Mouse (Mus musculus): ENCODE measurements around the gene Olfr114. TPM values are rescaled to one million over a fixed set of nuclear protein-coding genes. Genes with fewer than 3 reads are reported as not detected.

The Olfr114 gene
- polyA plus RNA-seq (2014; fragmentation: Nextera tagmentation; extraction: Ambion mirVana), result not detected in 2 replicates

GRCm38 (mm10) chr17:37592643-37593042 is at the start of gene Olfr114:
Olfr114 (minus strand) TSS chr17:37592743.
- ATAC-seq (ENCODE audit: insufficient number of reproducible peaks, insufficient read depth, low FRiP score, low read depth), result no peak
- Histone ChIP-seq H3K27me3 (ENCODE audit: control insufficient read depth, insufficient read depth, low read length) (no peaks in the 10 kb centered on the region), H3K4me3 (ENCODE audit: low read depth, low read length) (no peak within 1 kb of the TSS), H3K9me3 (ENCODE audit: control insufficient read depth, low read depth, low read length) (no peaks in the 10 kb centered on the region), H3K27ac (ENCODE audit: low read length) (no peak within 1 kb of the TSS), H3K36me3 (ENCODE audit: control insufficient read depth, insufficient read depth, low read length) (no peaks in the 10 kb centered on the region), H3K9ac (replicated peaks; ENCODE audit: low read depth, low read length) (no peak within 1 kb of the TSS), H3K4me2 (replicated peaks; ENCODE audit: low read depth, low read length) (no peak within 1 kb of the TSS), H3K4me1 (ENCODE audit: control insufficient read depth, insufficient read depth, low read length) (no peaks in the 10 kb centered on the region)

- H3K4me1 ChIP-seq (ENCODE audit: control insufficient read depth, insufficient read depth, low read length), result no peaks in the 10 kb centered on the region
- WGBS, result 74% methylated on average over 2 of the region's 2 CpGs
- no peak for ATAC-seq (ENCODE audit: insufficient number of reproducible peaks, insufficient read depth, low FRiP score, low read depth)
- no peaks in the 10 kb centered on the region for H3K36me3 ChIP-seq (ENCODE audit: control insufficient read depth, insufficient read depth, low read length)
- H3K27ac ChIP-seq (ENCODE audit: low read length), result no peak within 1 kb of the TSS
- H3K27me3 ChIP-seq (ENCODE audit: control insufficient read depth, insufficient read depth, low read length), result no peaks in the 10 kb centered on the region
- no peak within 1 kb of the TSS for H3K4me3 ChIP-seq (ENCODE audit: low read depth, low read length)
- H3K4me2 ChIP-seq (replicated peaks; ENCODE audit: low read depth, low read length), result no peak within 1 kb of the TSS
- H3K9me3 ChIP-seq (ENCODE audit: control insufficient read depth, low read depth, low read length), result no peaks in the 10 kb centered on the region; the same call in 1 of the 2 replicates
- H3K9ac ChIP-seq (replicated peaks; ENCODE audit: low read depth, low read length), result no peak within 1 kb of the TSS
Measured at GRCm38 (mm10) chr17:37627009-37627408, 34.5 kb upstream of the Olfr114 start, which contains the start of the genes Olfr115 and Olfr116. Olfr115 (minus strand) TSS chr17:37627109. Olfr116 (minus strand) TSS chr17:37627199.

- no peak for ATAC-seq (ENCODE audit: insufficient number of reproducible peaks, insufficient read depth, low FRiP score, low read depth)
- no peaks in the 10 kb centered on the region for H3K9me3 ChIP-seq (ENCODE audit: control insufficient read depth, low read depth, low read length)
- H3K27ac ChIP-seq (ENCODE audit: low read length), result no peak within 1 kb of the TSS
- no peak within 1 kb of the TSS for H3K9ac ChIP-seq (replicated peaks; ENCODE audit: low read depth, low read length)
- H3K27me3 ChIP-seq (ENCODE audit: control insufficient read depth, insufficient read depth, low read length), result no peaks in the 10 kb centered on the region
- no peak within 1 kb of the TSS for H3K4me2 ChIP-seq (replicated peaks; ENCODE audit: low read depth, low read length)
- no peaks in the 10 kb centered on the region for H3K4me1 ChIP-seq (ENCODE audit: control insufficient read depth, insufficient read depth, low read length)
- H3K4me3 ChIP-seq (ENCODE audit: low read depth, low read length), result no peak within 1 kb of the TSS
- no peaks in the 10 kb centered on the region for H3K36me3 ChIP-seq (ENCODE audit: control insufficient read depth, insufficient read depth, low read length)
Measured at GRCm38 (mm10) chr17:37577563-37577962, 15.0 kb downstream of the Olfr114 start, which contains the start of gene Olfr113. Olfr113 (minus strand) TSS chr17:37577663.

GRCm38 (mm10) chr17:37569351-37569750 is 23.2 kb downstream of the Olfr114 start, which contains the start of gene Olfr112:
Olfr112 (minus strand) TSS chr17:37569451.
- Histone ChIP-seq H3K4me3 (ENCODE audit: low read depth, low read length) (no peak within 1 kb of the TSS), H3K4me2 (replicated peaks; ENCODE audit: low read depth, low read length) (no peak within 1 kb of the TSS), H3K27me3 (ENCODE audit: control insufficient read depth, insufficient read depth, low read length) (no peaks in the 10 kb centered on the region), H3K4me1 (ENCODE audit: control insufficient read depth, insufficient read depth, low read length) (no peaks in the 10 kb centered on the region), H3K36me3 (ENCODE audit: control insufficient read depth, insufficient read depth, low read length) (no peaks in the 10 kb centered on the region), H3K9me3 (ENCODE audit: control insufficient read depth, low read depth, low read length) (no peaks in the 10 kb centered on the region), H3K27ac (ENCODE audit: low read length) (no peak within 1 kb of the TSS), H3K9ac (replicated peaks; ENCODE audit: low read depth, low read length) (no peak within 1 kb of the TSS)
- ATAC-seq (ENCODE audit: insufficient number of reproducible peaks, insufficient read depth, low FRiP score, low read depth), result no peak

- 57% methylated on average over 1 of the region's 1 CpGs for WGBS
- Histone ChIP-seq H3K9ac (replicated peaks; ENCODE audit: low read depth, low read length) (no peak overlapping the region), H3K36me3 (ENCODE audit: control insufficient read depth, insufficient read depth, low read length) (no peaks in the 10 kb centered on the region), H3K27me3 (ENCODE audit: control insufficient read depth, insufficient read depth, low read length) (no peaks in the 10 kb centered on the region), H3K4me2 (replicated peaks; ENCODE audit: low read depth, low read length) (no peak overlapping the region), H3K4me3 (ENCODE audit: low read depth, low read length) (no peak overlapping the region), H3K27ac (ENCODE audit: low read length) (no peak overlapping the region), H3K9me3 (ENCODE audit: control insufficient read depth, low read depth, low read length) (no peaks in the 10 kb centered on the region), H3K4me1 (ENCODE audit: control insufficient read depth, insufficient read depth, low read length) (no peaks in the 10 kb centered on the region)
- ATAC-seq (ENCODE audit: insufficient number of reproducible peaks, insufficient read depth, low FRiP score, low read depth), result no peak
Measured at GRCm38 (mm10) chr17:37558913-37559615, 33.5 kb downstream of the Olfr114 start.

GRCm38 (mm10) chr17:37543800-37544435 is 48.6 kb downstream of the Olfr114 start:
- WGBS, result 70% methylated on average over 3 of the region's 3 CpGs
- ATAC-seq (ENCODE audit: insufficient number of reproducible peaks, insufficient read depth, low FRiP score, low read depth), result no peak
- Histone ChIP-seq H3K4me3 (ENCODE audit: low read depth, low read length) (no peak overlapping the region), H3K4me1 (ENCODE audit: control insufficient read depth, insufficient read depth, low read length) (no peaks in the 10 kb centered on the region), H3K27me3 (ENCODE audit: control insufficient read depth, insufficient read depth, low read length) (no peaks in the 10 kb centered on the region), H3K4me2 (replicated peaks; ENCODE audit: low read depth, low read length) (no peak overlapping the region), H3K9me3 (ENCODE audit: control insufficient read depth, low read depth, low read length) (no peaks in the 10 kb centered on the region), H3K27ac (ENCODE audit: low read length) (no peak overlapping the region), H3K36me3 (ENCODE audit: control insufficient read depth, insufficient read depth, low read length) (no peaks in the 10 kb centered on the region), H3K9ac (replicated peaks; ENCODE audit: low read depth, low read length) (no peak overlapping the region)

GRCm38 (mm10) chr17:37541454-37542119 is 51.0 kb downstream of the Olfr114 start:
- no peaks in the 10 kb centered on the region for H3K4me1 ChIP-seq (ENCODE audit: control insufficient read depth, insufficient read depth, low read length)
- no peak overlapping the region for H3K27ac ChIP-seq (ENCODE audit: low read length)
- H3K4me3 ChIP-seq (ENCODE audit: low read depth, low read length), result no peak overlapping the region
- H3K4me2 ChIP-seq (replicated peaks; ENCODE audit: low read depth, low read length), result no peak overlapping the region
- no peaks in the 10 kb centered on the region for H3K36me3 ChIP-seq (ENCODE audit: control insufficient read depth, insufficient read depth, low read length)
- H3K9me3 ChIP-seq (ENCODE audit: control insufficient read depth, low read depth, low read length), result no peaks in the 10 kb centered on the region
- H3K27me3 ChIP-seq (ENCODE audit: control insufficient read depth, insufficient read depth, low read length), result no peaks in the 10 kb centered on the region
- ATAC-seq (ENCODE audit: insufficient number of reproducible peaks, insufficient read depth, low FRiP score, low read depth), result no peak
- 77% methylated on average over 4 of the region's 4 CpGs for WGBS
- H3K9ac ChIP-seq (replicated peaks; ENCODE audit: low read depth, low read length), result no peak overlapping the region

Measured in stomach, embryonic 14.5 days (tissue).